Mouse (Mus musculus) retina, postnatal 7 days (tissue): ENCODE results near the gene Usp7.
"Not testable (repeated sequence)": the region's sequence is repeated elsewhere in the genome, so short reads cannot be mapped to it uniquely, and the experiment has no call there.

ENCODE experiments used
- DNase-seq: peaks from one replicate; pipeline ENCODE4 v3.0.0-alpha.2; 2012; ENCODE audit warnings: low read depth, low spot score

Gene Usp7

GRCm38 (mm10) chr16:8752334-8752733 is 39.8 kb downstream of the Usp7 start:
- no peak for DNase-seq

GRCm38 (mm10) chr16:8751555-8752235 is 40.4 kb downstream of the Usp7 start:
- DNase-seq: no peak

GRCm38 (mm10) chr16:8748904-8749303 is 43.2 kb downstream of the Usp7 start:
- no peak for DNase-seq

- DNase-seq: no peak
Measured at GRCm38 (mm10) chr16:8748175-8748846, 43.8 kb downstream of the Usp7 start.

GRCm38 (mm10) chr16:8747772-8748171 is 44.3 kb downstream of the Usp7 start:
- DNase-seq: no peak

- DNase-seq: no peak
Measured at GRCm38 (mm10) chr16:8746509-8746908, 45.6 kb downstream of the Usp7 start.

GRCm38 (mm10) chr16:8745751-8746150 is 46.4 kb downstream of the Usp7 start:
- no peak for DNase-seq

GRCm38 (mm10) chr16:8743989-8744388 is 48.1 kb downstream of the Usp7 start:
- no peak for DNase-seq

GRCm38 (mm10) chr16:8741697-8742096 is 50.4 kb downstream of the Usp7 start:
- no peak for DNase-seq

GRCm38 (mm10) chr16:8741110-8741509 is 51.0 kb downstream of the Usp7 start:
- DNase-seq: no peak

GRCm38 (mm10) chr16:8738542-8739514 is 53.3 kb downstream of the Usp7 start:
- DNase-seq: peak; percentile 86

- peak; percentile 20 for DNase-seq
Measured at GRCm38 (mm10) chr16:8737666-8738541, 54.2 kb downstream of the Usp7 start.

GRCm38 (mm10) chr16:8737341-8737665 is 54.8 kb downstream of the Usp7 start:
- no peak for DNase-seq

GRCm38 (mm10) chr16:8736757-8737156 is 55.4 kb downstream of the Usp7 start:
- no peak for DNase-seq

- no peak for DNase-seq
Measured at GRCm38 (mm10) chr16:8736032-8736431, 56.1 kb downstream of the Usp7 start.

GRCm38 (mm10) chr16:8734693-8735092 is 57.4 kb downstream of the Usp7 start:
- no peak for DNase-seq

- DNase-seq: no peak
Measured at GRCm38 (mm10) chr16:8733624-8734023, 58.5 kb downstream of the Usp7 start.

GRCm38 (mm10) chr16:8732450-8732849 is 59.7 kb downstream of the Usp7 start:
- DNase-seq: not testable (repeated sequence)

- DNase-seq: no peak
Measured at GRCm38 (mm10) chr16:8731630-8732029, 60.5 kb downstream of the Usp7 start.

GRCm38 (mm10) chr16:8728111-8728748 is 63.9 kb downstream of the Usp7 start:
- no peak for DNase-seq

GRCm38 (mm10) chr16:8725807-8726206 is 66.3 kb downstream of the Usp7 start:
- no peak for DNase-seq
